Mouse (Mus musculus) liver, embryonic 13.5 days (tissue): ENCODE results near the gene BC048507. TPM values are rescaled to one million over a fixed set of nuclear protein-coding genes. Genes with fewer than 3 reads are reported as not detected.
"Not testable (repeated sequence)": the region's sequence is repeated elsewhere in the genome, so short reads cannot be mapped to it uniquely, and the experiment has no call there.

Experiments used
- ATAC-seq: fragments of 200-750 bp; cut with Nextera tagmentation; 2 replicates; pipeline ENCODE4 v1.8.0; 2017; ENCODE audit warnings: low read depth, mild to moderate bottlenecking, moderate number of reproducible peaks, moderate library complexity
- DNase-seq: peaks from one replicate; pipeline ENCODE4 v3.0.0; 2022
- H3K27ac ChIP-seq: fragments of 300-500 bp; sonication (generic); 2 replicates; pipeline ENCODE4 v1.5.1; 2015; ENCODE audit warnings: moderate library complexity, mild to moderate bottlenecking, inconsistent platforms
- H3K27me3 ChIP-seq: fragments of 300-500 bp; sonication (generic); 2 replicates; pipeline ENCODE4 v1.6.1; 2015; ENCODE audit warnings: mild to moderate bottlenecking, inconsistent platforms
- H3K36me3 ChIP-seq: fragments of 300-500 bp; sonication (generic); 2 replicates; pipeline ENCODE4 v1.6.1; 2015; ENCODE audit warnings: mild to moderate bottlenecking, inconsistent platforms
- H3K4me1 ChIP-seq: fragments of 300-500 bp; sonication (generic); replicated peaks from 2 replicates; pipeline ENCODE4 v1.6.1; 2015; ENCODE audit warnings: inconsistent platforms
- H3K4me2 ChIP-seq: fragments of 300-500 bp; sonication (generic); 2 replicates; pipeline ENCODE4 v1.6.1; 2015; ENCODE audit warnings: inconsistent platforms, mild to moderate bottlenecking, moderate library complexity
- H3K4me3 ChIP-seq: fragments of 300-500 bp; sonication (generic); replicated peaks from 2 replicates; pipeline ENCODE4 v1.5.1; 2015; ENCODE audit warnings: mild to moderate bottlenecking, inconsistent platforms
- H3K9ac ChIP-seq: fragments of 300-500 bp; sonication (generic); 2 replicates; pipeline ENCODE4 v1.6.1; 2015; ENCODE audit warnings: mild to moderate bottlenecking, inconsistent platforms
- H3K9me3 ChIP-seq: fragments of 300-500 bp; sonication (generic); replicated peaks from 2 replicates; pipeline ENCODE4 v1.6.1; 2016; ENCODE audit warnings: inconsistent platforms
- WGBS: fragments of 180-500 bp; shearing (Covaris S2); methylation state at CpG from one replicate; pipeline ENCODE4 v1.1.7; 2015; ENCODE audit not compliant: insufficient replicate concordance; 5-methylcytosine and 5-hydroxymethylcytosine counted together
- polyA plus RNA-seq: library from polyadenylated mRNA; unstranded; fragments of >200 nt; fragmentation: Nextera tagmentation; extraction: Ambion mirVana; gene quantifications from 2 replicates; pipeline ENCODE4 v1.2.1, GENCODE M21; 2015

Gene BC048507
- polyA plus RNA-seq, 1 experiment from 2014 or later, result not detected

GRCm38 (mm10) chr13:67857317-67857716 is 5.8 kb upstream of the BC048507 start:
- no peaks in the 10 kb centered on the region for H3K36me3 ChIP-seq
- no peak overlapping the region for H3K4me3 ChIP-seq
- H3K4me2 ChIP-seq, result no peak overlapping the region
- H3K9me3 ChIP-seq, result no peaks in the 10 kb centered on the region
- no peak overlapping the region for H3K27ac ChIP-seq
- H3K9ac ChIP-seq, result no peak overlapping the region
- H3K4me1 ChIP-seq, result no peaks in the 10 kb centered on the region
- DNase-seq (no peak), ATAC-seq (no peak)
- WGBS, result 24% methylated on average over 1 of the region's 1 CpGs
- H3K27me3 ChIP-seq, result no peaks in the 10 kb centered on the region

DNA sequence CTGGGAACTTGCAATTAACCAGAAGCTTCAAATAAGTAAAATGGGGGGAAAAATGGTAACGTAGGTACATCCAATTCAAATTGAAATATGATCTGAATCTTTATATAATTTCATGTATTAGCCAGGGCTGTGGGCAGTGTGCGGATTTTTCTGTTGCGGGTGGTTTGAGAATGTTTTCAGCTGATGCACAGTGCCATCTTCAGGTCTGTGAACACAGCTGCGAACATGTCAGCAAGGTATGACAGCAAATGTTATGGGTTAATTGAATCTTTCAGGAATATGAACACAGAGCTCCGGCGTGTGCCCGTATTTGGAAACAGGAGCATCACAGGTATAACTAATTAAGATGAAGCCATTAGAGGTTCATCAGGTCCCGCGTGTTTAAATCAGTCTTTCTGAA is 618 bp upstream of the BC048507 start:
- H3K36me3 ChIP-seq, result no peaks in the 10 kb centered on the region
- H3K4me3 ChIP-seq, result no peak overlapping the region
- H3K9me3 ChIP-seq, result no peaks in the 10 kb centered on the region
- WGBS, result 75% methylated on average over 9 of the region's 9 CpGs
- no peak overlapping the region for H3K9ac ChIP-seq
- DNase-seq, result no peak
- ATAC-seq, result no peak
- H3K27me3 ChIP-seq, result no peaks in the 10 kb centered on the region
- H3K27ac ChIP-seq, result no peak overlapping the region
- no peak overlapping the region for H3K4me2 ChIP-seq
- no peaks in the 10 kb centered on the region for H3K4me1 ChIP-seq

DNA sequence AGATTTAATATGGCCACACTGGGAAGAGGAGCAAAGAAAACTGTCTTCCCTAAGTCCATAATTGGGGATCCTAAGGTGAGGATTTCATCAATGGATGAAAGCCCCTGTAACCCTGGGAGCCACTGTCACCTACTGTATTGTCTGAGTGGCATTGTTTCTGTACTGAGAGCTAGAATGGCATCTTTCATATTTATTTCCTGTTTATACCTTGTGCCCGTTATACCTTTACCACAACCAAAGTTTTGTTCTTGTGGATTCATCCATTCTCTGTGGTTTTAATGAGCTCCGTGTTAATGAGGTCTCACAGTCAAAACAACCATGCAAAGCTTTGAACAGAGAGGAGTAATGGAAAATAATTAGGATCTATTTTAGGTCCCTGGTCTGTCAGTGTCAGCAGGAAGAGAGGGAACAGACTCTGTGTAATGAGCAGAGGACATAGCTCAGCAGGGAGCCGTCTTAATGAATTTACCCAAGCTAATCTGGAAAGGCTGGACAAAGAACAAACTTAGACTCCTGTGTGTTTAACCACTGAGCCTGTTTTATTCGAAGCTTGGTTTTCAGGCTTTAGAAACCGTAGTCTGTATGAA is 1.7 kb downstream of the BC048507 start:
- Histone ChIP-seq H3K27ac (no peak overlapping the region), H3K4me3 (no peak overlapping the region), H3K9me3 (no peaks in the 10 kb centered on the region), H3K36me3 (no peaks in the 10 kb centered on the region), H3K4me1 (no peaks in the 10 kb centered on the region), H3K9ac (no peak overlapping the region), H3K4me2 (no peak overlapping the region), H3K27me3 (no peaks in the 10 kb centered on the region)
- WGBS, result 48% methylated on average over 5 of the region's 5 CpGs
- DNase-seq (no peak), ATAC-seq (no peak)

- 28% methylated on average over 3 of the region's 3 CpGs for WGBS
- Histone ChIP-seq H3K9ac (no peak overlapping the region), H3K4me2 (no peak overlapping the region), H3K4me3 (no peak overlapping the region), H3K27me3 (no peaks in the 10 kb centered on the region), H3K4me1 (no peaks in the 10 kb centered on the region), H3K36me3 (no peaks in the 10 kb centered on the region), H3K27ac (no peak overlapping the region), H3K9me3 (no peaks in the 10 kb centered on the region)
- DNase-seq (no peak), ATAC-seq (no peak)
These were observed 4.8 kb downstream of the BC048507 start for GRCm38 (mm10) chr13:67867899-67868298.

GRCm38 (mm10) chr13:67876049-67876698 is 13.0 kb downstream of the BC048507 start:
- not testable (repeated sequence) for DNase-seq, H3K4me3 ChIP-seq, H3K9me3 ChIP-seq, H3K27ac ChIP-seq, H3K36me3 ChIP-seq, H3K9ac ChIP-seq, ATAC-seq, H3K4me2 ChIP-seq, H3K27me3 ChIP-seq, H3K4me1 ChIP-seq
- 26% methylated on average over 8 of the region's 12 CpGs for WGBS

DNA sequence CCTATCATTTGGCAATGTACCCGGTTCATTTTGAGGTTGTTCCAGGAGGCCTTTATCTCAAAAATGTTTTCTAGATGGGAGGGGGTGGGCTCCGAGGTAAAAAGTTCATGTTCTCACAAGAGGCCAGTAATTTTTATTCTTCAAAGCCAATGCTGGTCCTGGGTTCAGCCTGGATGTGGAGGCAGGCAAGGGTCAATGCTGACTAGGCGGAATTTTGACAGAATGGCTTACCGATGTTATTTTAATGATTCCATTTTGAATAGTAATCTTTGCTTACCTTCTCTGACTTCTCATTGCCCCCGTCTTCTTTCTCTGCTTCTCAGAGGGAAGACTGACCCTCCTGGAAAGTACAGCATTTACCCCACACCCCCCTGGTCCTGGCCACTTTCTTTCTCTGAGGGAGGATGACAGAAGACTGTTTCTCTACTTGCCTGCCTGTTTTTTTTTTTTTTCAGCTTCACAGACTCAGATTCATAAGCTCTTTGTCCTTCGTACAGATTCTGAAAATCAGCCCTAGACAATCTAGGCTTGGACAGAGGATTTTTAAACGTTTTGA is 13.7 kb downstream of the BC048507 start:
- Histone ChIP-seq H3K36me3 (no peaks in the 10 kb centered on the region), H3K4me1 (no peaks in the 10 kb centered on the region), H3K4me3 (no peak overlapping the region), H3K27me3 (no peaks in the 10 kb centered on the region), H3K4me2 (no peak overlapping the region), H3K9ac (no peak overlapping the region), H3K27ac (no peak overlapping the region), H3K9me3 (no peaks in the 10 kb centered on the region)
- 48% methylated on average over 6 of the region's 7 CpGs for WGBS
- ATAC-seq, result no peak
- no peak for DNase-seq

- Histone ChIP-seq H3K27me3 (no peaks in the 10 kb centered on the region), H3K36me3 (no peaks in the 10 kb centered on the region), H3K27ac (no peak overlapping the region), H3K4me2 (no peak overlapping the region), H3K4me1 (no peaks in the 10 kb centered on the region), H3K9me3 (no peaks in the 10 kb centered on the region; the same call in 1 of the 2 replicates), H3K4me3 (no peak overlapping the region), H3K9ac (no peak overlapping the region)
- WGBS, result 76% methylated on average over 8 of the region's 8 CpGs
- no peak for DNase-seq
- ATAC-seq, result no peak
These were observed 20.8 kb downstream of the BC048507 start for GRCm38 (mm10) chr13:67883966-67884365.

GRCm38 (mm10) chr13:67909759-67910158 is 46.6 kb downstream of the BC048507 start:
- WGBS, result 37% methylated on average over 5 of the region's 5 CpGs

More at GRCm38 (mm10) chr13:67909759-67910158, 46.6 kb downstream of the BC048507 start:
- Histone ChIP-seq H3K4me1 (no peaks in the 10 kb centered on the region), H3K9me3 (peaks cover 24% of the 10 kb centered on the region), H3K4me2 (no peak overlapping the region), H3K4me3 (no peak overlapping the region), H3K9ac (no peak overlapping the region), H3K36me3 (no peaks in the 10 kb centered on the region), H3K27me3 (no peaks in the 10 kb centered on the region), H3K27ac (no peak overlapping the region)
- no peak for ATAC-seq
- no peak for DNase-seq

Other genes with a start within 250 kb of the BC048507 start
- 0.13 TPM in 1 of 2 replicates, not detected in the other for gene Gm49345, start 225.6 kb upstream of the BC048507 start, polyA plus RNA-seq
- 0.71 and 1.2 TPM in 2 replicates for gene Zfp729a, start 225.5 kb upstream of the BC048507 start, polyA plus RNA-seq
- 2.4 and 3.1 TPM in 2 replicates for gene Zfp738, start 176.3 kb upstream of the BC048507 start, polyA plus RNA-seq
- gene Zfp65, start 134.2 kb upstream of the BC048507 start, polyA plus RNA-seq, result 1.3 and 2.1 TPM in 2 replicates
- gene Zfp85, start 108.1 kb upstream of the BC048507 start, polyA plus RNA-seq, result 1.1 and 1.5 TPM in 2 replicates
- gene Zfp493, start 83.6 kb upstream of the BC048507 start, polyA plus RNA-seq, result 1.1 and 1.2 TPM in 2 replicates
- gene Zfp273, start 49.6 kb upstream of the BC048507 start, polyA plus RNA-seq, result 1.7 and 2.1 TPM in 2 replicates
- gene Gm10037, start 32.2 kb upstream of the BC048507 start, polyA plus RNA-seq, result 0.37 and 0.40 TPM in 2 replicates